Mouse (Mus musculus): ENCODE data around the gene Nsun5.
"Not testable (repeated sequence)": the region's sequence is repeated elsewhere in the genome, so short reads cannot be mapped to it uniquely, and the experiment has no call there.

Gene Nsun5

DNA sequence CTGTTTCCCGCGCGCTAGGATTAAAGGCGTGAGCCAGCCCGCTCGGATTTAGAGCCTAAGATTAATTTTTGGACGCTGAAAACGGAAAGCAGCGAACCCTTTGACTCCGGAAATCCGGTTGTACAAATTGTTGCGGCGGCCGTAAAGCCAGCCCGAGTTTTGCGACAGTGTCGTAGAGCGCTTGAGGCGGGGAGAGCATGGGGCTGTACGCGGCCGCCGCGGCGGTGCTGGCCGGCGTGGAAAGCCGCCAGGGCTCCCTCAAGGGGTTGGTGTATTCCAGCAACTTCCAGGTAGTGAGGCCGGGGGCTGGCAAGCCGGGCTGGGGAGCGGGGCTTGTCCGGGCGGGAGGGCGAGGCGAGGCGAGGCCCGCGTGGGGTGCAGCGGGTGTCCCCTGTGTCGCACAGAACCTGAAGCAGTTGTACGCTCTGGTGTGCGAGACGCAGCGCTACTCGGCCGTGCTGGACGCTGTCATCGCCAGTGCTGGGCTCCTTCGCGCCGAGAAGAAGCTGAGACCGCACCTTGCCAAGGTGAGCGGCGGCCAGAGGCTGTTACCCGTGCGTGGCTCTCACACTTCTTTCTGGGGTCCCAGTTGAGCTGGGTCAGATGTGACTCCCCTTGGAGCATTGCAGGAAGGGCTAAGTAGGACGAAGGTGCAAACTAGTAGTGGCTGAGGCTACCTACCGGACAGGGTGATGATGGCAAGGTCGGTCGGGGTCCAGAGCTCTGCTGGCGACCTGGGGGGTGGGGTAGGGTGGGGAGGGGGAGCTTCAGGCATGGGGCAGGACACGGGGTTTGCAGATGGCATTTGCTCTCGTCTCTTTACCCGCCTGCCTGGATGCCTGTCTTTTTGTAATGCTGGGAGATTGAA, at the start of gene Nsun5:
TSS of gene Nsun5 (plus strand) at position 167 of the 868 bp plus-strand sequence.
- DNase-seq: peak; percentile 95

- no peak for DNase-seq
Measured at GRCm38 (mm10) chr5:135322197-135322596, 47.6 kb upstream of the Nsun5 start.

DNA sequence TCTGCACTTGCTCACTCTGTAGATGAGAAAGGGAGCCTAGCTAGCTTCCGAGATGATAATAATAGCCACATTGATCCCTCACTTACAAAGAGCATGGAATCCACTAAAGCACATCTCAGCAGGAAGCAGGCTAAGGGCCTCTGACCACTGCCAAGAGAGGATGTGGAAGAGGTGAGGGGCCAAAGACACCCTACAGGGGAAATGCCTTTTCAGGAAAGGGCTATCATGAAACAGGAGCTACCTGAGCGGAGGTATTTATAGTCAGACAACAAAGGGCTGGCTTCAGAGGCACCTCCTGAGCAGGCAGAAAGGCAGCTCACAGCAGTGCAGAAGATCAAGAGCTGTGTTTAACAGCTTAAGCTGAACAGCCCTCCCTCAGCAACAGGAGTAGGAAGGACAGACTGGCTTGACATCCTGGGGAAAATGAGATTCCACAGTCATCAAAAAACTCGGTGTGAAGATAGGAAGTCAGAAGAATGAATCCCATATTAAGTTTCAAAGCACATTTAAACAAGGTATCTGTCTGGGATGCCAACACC, 43.6 kb upstream of the Nsun5 start:
- DNase-seq: no peak

DNA sequence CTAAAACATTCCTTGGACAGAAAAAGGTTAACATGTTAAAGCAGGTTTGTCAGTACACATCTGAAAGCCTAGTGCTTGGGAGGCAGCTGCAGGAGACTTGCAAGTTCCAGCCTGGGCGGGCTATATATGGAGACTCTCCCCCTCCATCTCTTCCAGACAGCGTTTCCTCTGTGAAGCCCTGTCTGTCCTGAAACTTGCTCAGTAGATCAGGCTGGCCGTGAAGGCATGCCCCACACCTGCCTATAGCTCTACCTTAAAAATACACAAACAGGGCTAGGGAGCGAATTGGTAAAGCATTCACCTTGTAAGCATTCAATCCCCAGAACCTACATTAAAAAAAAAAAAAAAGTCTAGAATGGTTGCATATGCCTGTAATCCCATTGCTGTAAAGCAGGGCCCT, 40.3 kb upstream of the Nsun5 start:
- DNase-seq: no peak

- no peak for DNase-seq
Measured at GRCm38 (mm10) chr5:135330201-135330600, 39.6 kb upstream of the Nsun5 start.

DNA sequence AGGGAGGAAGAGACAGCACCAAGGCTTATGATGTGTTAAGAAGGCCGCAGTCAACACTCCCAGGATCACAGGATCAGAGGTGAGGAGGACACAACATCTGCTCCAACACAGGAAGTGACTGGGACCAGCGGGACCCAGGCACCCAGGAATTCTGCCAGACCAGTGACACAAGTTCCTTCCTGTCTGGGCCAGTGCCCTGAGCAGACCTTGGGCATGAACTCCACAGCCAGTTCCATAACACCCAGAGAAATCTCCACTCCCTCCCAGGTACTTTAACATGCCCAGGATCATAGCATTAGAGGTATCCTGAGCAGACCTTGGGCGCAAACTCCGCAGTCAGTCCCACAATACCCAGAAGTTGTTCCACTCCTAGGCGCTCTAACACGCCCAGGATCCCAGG, 38.6 kb upstream of the Nsun5 start:
- DNase-seq: no peak

DNA sequence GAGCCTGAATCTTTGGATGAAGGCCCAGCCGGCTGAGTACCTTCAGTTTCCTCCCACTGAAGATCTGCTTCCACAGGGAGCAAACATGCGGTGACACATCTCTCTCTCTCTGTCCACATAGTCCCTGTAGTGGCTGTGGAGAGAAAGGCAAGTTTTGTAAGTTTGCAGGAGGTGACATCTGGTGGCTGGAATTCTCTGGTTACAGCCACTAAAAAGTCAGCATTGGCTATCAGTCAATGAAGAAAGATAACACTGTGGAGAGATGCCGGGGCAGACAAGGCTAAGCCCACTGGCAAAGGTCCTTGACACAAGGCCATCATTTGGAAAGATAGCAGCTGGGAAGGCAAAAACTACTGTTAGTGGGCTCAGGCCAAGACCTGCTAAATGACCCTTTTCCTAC, 32.2 kb upstream of the Nsun5 start:
- DNase-seq: peak; percentile 34

DNA sequence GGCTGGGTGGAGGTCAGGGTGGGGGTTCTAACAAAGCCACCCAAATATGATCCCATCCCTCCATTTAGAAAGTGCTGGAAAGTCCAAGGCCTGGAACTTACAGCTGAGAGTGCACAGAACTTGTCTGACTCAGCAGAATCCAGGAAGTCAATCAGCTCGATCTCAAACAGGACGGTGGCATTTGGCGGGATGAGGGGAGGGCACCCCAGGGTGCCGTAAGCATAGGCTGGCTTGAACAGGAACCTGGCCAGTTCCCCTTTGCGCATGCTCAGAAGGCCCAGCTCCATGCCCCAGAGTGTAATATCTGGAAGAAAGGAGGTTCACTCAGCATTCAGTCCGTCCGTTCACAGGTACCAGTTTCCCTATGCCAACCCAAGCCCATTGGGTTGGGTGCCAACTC, 23.8 kb upstream of the Nsun5 start:
- DNase-seq: no peak

DNA sequence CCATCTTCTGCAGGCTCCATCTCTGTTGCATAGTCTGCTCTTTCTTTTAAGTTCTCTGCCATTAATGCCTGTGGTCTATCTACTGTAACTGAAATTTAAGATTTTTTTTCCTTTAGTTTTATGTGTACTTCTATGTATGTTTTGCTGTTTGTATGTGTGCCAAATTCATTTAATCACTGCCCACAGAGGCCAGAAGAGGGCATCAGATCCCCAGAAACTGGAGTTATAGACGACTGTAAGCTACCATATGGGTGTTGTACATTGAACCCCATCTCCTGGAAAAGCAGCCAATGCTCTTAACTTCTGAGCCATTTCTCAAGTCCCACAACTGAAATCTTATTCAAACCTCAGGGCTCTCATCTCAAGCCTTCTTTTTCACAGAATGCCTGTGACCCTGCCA, 23.3 kb upstream of the Nsun5 start:
- no peak for DNase-seq

DNA sequence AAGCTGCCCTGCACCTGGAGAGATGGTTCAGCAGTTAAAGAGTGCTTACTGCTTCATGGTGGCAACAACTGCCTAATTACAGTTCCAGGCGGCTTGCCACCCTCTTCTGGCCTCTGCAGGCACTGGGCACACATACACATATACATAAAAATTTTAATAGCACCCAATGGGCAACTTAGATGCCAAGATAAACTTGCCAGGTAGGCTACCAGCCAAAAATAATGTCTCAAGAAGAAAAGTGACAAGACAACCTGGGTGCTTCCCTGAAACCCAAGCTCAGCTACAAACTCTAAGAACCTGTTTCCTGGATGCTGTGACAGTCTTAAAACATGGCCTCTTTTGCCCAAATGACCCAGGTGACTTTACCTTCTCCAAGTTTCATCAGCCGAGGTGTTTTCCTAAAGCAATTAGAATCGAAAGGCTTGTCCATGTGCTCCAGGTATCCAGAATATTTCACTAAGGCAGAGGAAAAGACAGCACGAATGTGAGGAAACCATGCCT, 22.2 kb upstream of the Nsun5 start:
- DNase-seq: no peak

DNA sequence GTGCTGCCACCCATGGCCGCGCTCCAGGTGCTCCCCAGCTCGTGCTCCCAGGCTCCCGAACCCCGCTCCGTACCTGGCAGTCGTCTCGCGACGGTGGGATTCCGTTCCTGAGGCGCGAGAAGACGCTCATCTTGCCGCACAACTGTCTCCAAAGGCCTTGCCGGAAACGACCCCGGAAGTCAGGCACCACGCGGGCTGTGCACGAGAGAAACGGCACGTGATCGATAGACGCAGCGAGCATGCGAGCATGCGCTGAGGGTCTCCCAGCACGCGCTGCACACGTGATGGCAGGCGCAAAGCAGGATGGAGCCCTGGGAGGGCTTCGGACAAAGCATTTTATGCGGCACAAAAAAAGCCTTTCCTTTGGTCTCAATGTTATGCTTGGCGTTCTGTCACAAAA, 19.9 kb upstream of the Nsun5 start, which contains the start of gene Fkbp6:
TSS of gene Fkbp6 (minus strand) at position 183 of the 400 bp plus-strand sequence.
- no peak for DNase-seq

DNA sequence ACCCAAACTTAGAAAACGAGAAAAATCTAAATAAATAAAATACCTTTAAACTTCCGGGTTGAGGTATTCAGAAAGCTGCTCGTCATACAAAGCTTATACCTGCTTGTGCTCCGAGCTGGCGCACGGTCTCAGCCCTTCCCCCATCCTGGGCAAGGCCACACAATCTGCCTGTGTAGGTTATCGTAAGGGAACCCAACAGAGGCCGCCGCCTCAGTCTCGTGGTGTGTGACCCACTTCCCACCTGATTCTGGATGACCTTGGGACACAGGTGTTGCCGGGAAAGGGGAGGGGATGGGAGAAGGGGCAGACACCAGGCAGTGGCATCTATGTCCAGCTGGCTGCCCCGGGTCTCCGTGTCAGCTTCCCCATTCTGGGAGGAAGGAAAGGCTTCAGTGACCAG, 18.1 kb upstream of the Nsun5 start:
- no peak for DNase-seq

DNA sequence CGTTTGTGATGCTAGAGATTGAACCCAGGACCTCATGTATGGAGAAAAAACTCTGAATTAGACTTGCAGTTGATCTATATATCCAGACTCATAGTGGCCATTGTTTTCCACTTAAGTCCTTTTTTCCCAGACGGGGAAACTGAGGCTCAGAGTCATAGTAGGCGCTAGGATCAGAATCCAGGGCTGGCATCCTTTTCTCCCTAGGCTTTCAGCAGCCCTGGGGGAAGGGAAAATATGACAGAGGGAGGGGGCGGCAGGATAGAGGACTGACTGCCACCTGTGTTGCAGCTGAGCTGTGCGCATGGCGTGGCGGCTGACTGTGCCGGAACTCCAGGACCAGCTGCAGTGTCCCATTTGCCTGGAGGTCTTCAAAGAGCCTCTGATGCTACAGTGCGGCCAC, 16.8 kb upstream of the Nsun5 start, which contains the start of gene Trim50:
TSS of gene Trim50 (plus strand) at position 301 of the 400 bp plus-strand sequence.
- DNase-seq: no peak

GRCm38 (mm10) chr5:135353564-135353963, 16.2 kb upstream of the Nsun5 start:
- no peak for DNase-seq

DNA sequence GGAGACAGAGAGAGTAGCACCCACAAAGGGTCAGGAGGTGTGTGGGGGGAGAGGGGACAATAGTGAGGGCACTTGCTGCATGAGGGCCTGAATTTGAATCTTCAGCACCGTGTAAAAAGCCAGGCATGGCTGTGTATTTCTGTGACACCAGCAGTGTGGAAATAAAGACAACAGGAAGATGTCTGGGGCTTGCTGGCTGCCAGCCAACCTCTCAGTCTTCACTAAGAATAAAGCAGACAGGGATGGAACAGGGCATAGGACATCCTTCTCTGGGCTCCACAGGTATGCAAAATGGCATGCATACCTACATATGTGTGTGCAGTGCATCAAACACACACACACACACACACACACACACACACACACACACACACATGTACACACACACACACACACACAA, 13.7 kb upstream of the Nsun5 start:
- DNase-seq: no peak

GRCm38 (mm10) chr5:135357556-135357955, 12.2 kb upstream of the Nsun5 start:
- peak; percentile 38 for DNase-seq

DNA sequence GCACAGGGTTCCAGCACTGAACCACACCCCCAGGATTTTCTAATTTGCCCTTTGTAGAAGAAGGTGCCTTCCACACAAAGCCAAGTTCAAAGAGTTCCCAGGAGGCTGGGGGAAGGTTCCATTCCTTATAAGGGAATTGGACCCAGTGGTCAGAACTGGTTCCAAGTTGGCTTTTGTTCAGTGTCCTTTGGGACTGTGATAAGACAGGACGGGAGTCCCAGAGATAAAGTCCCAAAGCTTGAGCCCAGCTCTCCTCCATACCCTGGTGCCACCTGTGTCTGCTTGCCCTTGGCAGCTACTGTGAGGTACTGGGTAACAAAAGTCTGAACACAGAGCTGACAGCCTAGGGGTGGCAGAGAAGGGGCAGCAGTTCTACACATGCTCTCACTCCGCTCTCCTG, 10.0 kb upstream of the Nsun5 start:
- DNase-seq: no peak

- no peak for DNase-seq
Measured at GRCm38 (mm10) chr5:135362572-135362971, 7.2 kb upstream of the Nsun5 start.

GRCm38 (mm10) chr5:135363540-135363939, 6.2 kb upstream of the Nsun5 start:
- no peak for DNase-seq

GRCm38 (mm10) chr5:135367841-135368240, 1.9 kb upstream of the Nsun5 start:
- DNase-seq: peak; percentile 44

GRCm38 (mm10) chr5:135368312-135368711, 1.4 kb upstream of the Nsun5 start:
- DNase-seq: no peak

DNA sequence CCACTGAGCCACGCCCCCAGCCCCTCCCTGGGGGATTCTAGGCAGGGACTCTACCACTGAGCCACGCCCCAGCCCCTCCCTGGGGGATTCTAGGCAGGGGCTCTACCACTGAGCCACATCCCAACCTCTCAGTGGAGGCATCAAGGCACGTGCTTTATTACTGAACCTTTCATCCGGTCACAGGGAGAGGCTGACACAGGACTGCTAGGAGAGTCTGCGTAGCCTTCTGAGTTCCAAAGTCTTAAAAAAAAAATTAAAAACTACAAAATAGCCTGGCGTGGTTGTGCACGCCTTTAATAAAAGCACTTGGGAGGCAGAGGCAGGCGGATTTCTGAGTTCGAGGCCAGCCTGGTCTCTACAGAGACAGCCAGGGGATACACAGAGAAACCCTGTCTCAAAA, 557 bp upstream of the Nsun5 start:
- DNase-seq: not testable (repeated sequence)

DNA sequence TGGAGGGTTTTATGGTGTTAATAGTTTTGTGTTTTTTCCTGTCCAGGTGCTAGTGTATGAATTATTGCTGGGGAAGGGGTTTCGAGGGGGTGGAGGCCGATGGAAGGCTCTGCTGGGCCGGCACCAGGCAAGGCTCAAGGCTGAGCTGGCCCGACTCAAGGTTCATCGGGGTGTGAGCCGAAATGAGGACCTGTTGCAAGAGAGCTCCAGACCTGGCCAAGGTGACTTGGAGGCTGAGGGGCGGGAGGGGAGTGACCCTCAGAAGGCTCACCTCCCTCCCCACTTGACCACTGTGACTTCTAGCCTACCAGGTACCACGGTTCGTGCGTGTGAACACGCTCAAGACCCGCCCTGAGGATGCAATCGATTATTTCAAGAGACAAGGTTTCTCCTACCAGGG, 1.4 kb downstream of the Nsun5 start:
- no peak for DNase-seq

- no peak for DNase-seq
Measured at GRCm38 (mm10) chr5:135373601-135374000, 3.8 kb downstream of the Nsun5 start.

All from kidney, adult 9 months (tissue).